Mouse (Mus musculus) forebrain, embryonic 11.5 days (tissue): Measurements from ENCODE around the gene Ttc28. TPM values are rescaled to one million over a fixed set of nuclear protein-coding genes. Genes with fewer than 3 reads are reported as not detected.
"Not testable (repeated sequence)": the region's sequence is repeated elsewhere in the genome, so short reads cannot be mapped to it uniquely, and the experiment has no call there.

Source experiments
- ATAC-seq: fragments of 200-750 bp; cut with Nextera tagmentation; replicated peaks from 2 replicates; pipeline ENCODE4 v1.8.0; 2017; ENCODE audit warnings: moderate TSS enrichment; ENCODE audit not compliant: low FRiP score
- DNase-seq: peaks from one replicate; pipeline ENCODE4 v3.0.0-alpha.2; 2017; ENCODE audit warnings: low spot score
- H3K27ac ChIP-seq: fragments of 300-500 bp; sonication (generic); 2 replicates; pipeline ENCODE4 v1.5.1; 2014; ENCODE audit warnings: low read depth, low read length
- H3K27me3 ChIP-seq: fragments of 300-500 bp; sonication (generic); 2 replicates; pipeline ENCODE4 v1.6.1; 2014; ENCODE audit warnings: mild to moderate bottlenecking, low read length, mixed read lengths; ENCODE audit not compliant: control insufficient read depth, insufficient read depth
- H3K36me3 ChIP-seq: fragments of 300-500 bp; sonication (generic); 2 replicates; pipeline ENCODE4 v1.6.1; 2014; ENCODE audit warnings: mild to moderate bottlenecking, low read length, moderate library complexity, mixed read lengths; ENCODE audit not compliant: control insufficient read depth, insufficient read depth
- H3K4me1 ChIP-seq: fragments of 300-500 bp; sonication (generic); replicated peaks from 2 replicates; pipeline ENCODE4 v1.6.1; 2014; ENCODE audit warnings: low read length, mixed read lengths; ENCODE audit not compliant: control insufficient read depth, insufficient read depth
- H3K4me2 ChIP-seq: fragments of 300-500 bp; sonication (generic); 2 replicates; pipeline ENCODE4 v1.6.1; 2014; ENCODE audit warnings: low read depth, mild to moderate bottlenecking, low read length, moderate library complexity, mixed read lengths; ENCODE audit not compliant: severe bottlenecking
- H3K4me3 ChIP-seq: fragments of 300-500 bp; sonication (generic); 2 replicates; pipeline ENCODE4 v1.5.1; 2014; ENCODE audit warnings: low read depth, low read length
- H3K9ac ChIP-seq: fragments of 300-500 bp; sonication (generic); 2 replicates; pipeline ENCODE4 v1.6.1; 2014; ENCODE audit warnings: low read length
- H3K9me3 ChIP-seq: fragments of 300-500 bp; sonication (generic); 2 replicates; pipeline ENCODE4 v1.6.1; 2016; ENCODE audit warnings: low read length, mixed read lengths; ENCODE audit not compliant: control insufficient read depth
- WGBS: fragments of 180-500 bp; shearing (Covaris S2); extraction: QIAGEN DNeasy Blood & Tissue Kit; methylation state at CpG from one replicate; pipeline ENCODE4 v1.1.7; 2014; 5-methylcytosine and 5-hydroxymethylcytosine counted together
- polyA plus RNA-seq: library from polyadenylated mRNA; unstranded; fragments of >200 nt; fragmentation: Nextera tagmentation; extraction: Ambion mirVana; gene quantifications from 2 replicates; pipeline ENCODE4 v1.2.1, GENCODE M21; 2014

Gene Ttc28
- polyA plus RNA-seq, 1 experiment from 2014 or later: 19.9 TPM

DNA sequence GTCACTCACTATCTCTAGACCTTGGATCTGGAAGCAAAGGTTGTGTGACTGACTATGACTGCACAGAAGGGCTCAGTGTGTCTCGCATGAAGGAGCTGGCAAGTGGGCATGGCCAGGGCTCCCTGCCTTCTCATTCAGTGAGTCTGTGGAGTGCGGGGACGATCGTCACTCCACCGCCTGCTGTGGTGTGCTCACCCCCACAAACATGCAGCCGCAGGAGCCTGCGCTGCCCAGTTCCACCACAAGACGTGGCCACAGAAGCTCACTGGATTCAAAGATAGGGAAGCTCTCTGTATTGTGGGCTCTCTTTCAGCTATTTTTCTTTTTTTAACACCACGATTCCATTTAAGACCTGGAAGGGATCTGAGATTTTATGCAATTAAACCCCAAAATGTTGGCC, 374.8 kb downstream of the Ttc28 start:
- H3K4me2 ChIP-seq: no peak overlapping the region
- no peaks in the 10 kb centered on the region for H3K9me3 ChIP-seq
- H3K4me3 ChIP-seq: no peak overlapping the region
- no peak overlapping the region for H3K9ac ChIP-seq
- no peak for DNase-seq
- WGBS: 92% methylated on average over 9 of the region's 9 CpGs
- no peak for ATAC-seq
- no peaks in the 10 kb centered on the region for H3K27me3 ChIP-seq
- H3K36me3 ChIP-seq: no peaks in the 10 kb centered on the region
- no peak overlapping the region for H3K27ac ChIP-seq
- H3K4me1 ChIP-seq: peaks cover 21% of the 10 kb centered on the region

DNA sequence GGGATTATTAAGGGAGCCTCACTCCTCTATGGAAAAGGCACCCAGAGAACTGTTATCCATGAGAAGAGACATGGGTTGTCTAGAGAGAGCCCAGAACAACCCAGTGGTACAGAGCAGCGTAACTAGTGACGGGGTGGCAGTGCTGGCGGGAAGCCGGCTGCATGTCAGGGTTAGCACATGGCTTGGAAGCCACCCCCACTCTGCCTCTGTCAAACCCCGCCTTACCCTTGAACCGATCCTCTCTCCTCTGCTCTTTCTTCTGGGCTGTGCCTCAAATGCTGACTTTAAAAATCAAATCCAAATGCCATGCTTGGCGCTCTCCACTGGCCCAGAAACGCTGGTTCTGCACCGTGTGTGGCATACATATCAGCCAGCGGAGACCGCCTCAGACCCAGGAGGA, 375.2 kb downstream of the Ttc28 start:
- DNase-seq (no peak), ATAC-seq (no peak)
- no peak overlapping the region for H3K27ac ChIP-seq
- H3K9ac ChIP-seq: no peak overlapping the region
- no peaks in the 10 kb centered on the region for H3K27me3 ChIP-seq
- peaks cover 21% of the 10 kb centered on the region for H3K4me1 ChIP-seq
- H3K36me3 ChIP-seq: no peaks in the 10 kb centered on the region
- H3K4me3 ChIP-seq: no peak overlapping the region
- WGBS: 88% methylated on average over 11 of the region's 11 CpGs
- no peaks in the 10 kb centered on the region for H3K9me3 ChIP-seq
- H3K4me2 ChIP-seq: no peak overlapping the region

DNA sequence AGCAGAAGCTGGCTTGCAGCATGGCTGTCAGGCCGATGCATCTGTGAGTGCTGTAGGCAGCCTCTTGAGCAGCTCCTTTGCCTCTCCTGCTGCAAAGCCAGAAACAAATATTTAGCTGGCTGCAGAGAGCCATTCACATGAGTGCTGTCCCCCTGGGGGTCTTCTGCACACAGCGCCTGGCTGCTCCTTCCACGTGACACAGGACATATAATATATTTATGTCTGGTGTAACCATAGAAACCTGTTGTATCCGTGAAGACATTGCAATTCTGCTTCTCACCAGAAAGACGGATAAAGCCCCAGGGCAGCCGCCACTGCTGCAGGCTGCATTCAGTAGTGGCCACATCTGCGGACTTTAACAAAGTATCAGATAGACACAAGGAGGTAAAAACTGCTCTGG, 376.6 kb downstream of the Ttc28 start:
- Histone ChIP-seq H3K4me3 (no peak overlapping the region), H3K27ac (peak overlapping the region; percentile 43)
- WGBS: 26% methylated on average over 7 of the region's 7 CpGs

DNA sequence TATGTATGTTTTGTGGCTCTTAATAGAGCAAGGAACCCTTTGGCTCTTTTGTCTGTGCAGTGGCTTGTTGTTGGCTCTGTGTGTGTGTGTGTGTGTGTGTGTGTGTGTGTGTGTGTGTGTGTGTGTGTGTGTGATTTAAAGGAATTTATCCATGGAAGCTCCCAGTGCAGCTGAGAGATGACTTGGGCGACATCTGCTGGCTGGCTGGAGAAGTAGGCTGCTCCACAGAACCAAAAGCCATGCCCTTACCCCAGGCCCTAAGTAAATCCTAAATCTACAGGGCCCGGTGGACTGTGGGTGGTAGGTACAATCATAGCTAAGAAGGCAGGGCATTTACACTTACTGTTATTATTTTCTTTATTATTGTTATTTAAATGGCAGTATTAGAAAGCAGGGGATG, 377.5 kb downstream of the Ttc28 start:
- H3K27ac ChIP-seq: no peak overlapping the region
- H3K27me3 ChIP-seq: no peaks in the 10 kb centered on the region
- no peaks in the 10 kb centered on the region for H3K36me3 ChIP-seq
- DNase-seq: peak; percentile 88
- H3K4me3 ChIP-seq: no peak overlapping the region
- H3K9ac ChIP-seq: no peak overlapping the region
- H3K4me2 ChIP-seq: no peak overlapping the region
- 2% methylated on average over 2 of the region's 2 CpGs for WGBS
- H3K9me3 ChIP-seq: no peaks in the 10 kb centered on the region
- ATAC-seq: peak; percentile 60; the same call in 1 of the 2 replicates
- peaks cover 21% of the 10 kb centered on the region for H3K4me1 ChIP-seq

More for the DNA sequence above, 376.6 kb downstream of the Ttc28 start:
- Histone ChIP-seq H3K4me1 (peaks cover 21% of the 10 kb centered on the region), H3K4me2 (no peak overlapping the region), H3K36me3 (no peaks in the 10 kb centered on the region), H3K9ac (peak overlapping the region; percentile 1; the same call in 1 of the 2 replicates), H3K27me3 (no peaks in the 10 kb centered on the region), H3K9me3 (no peaks in the 10 kb centered on the region)
- ATAC-seq: peak; percentile 53
- no peak for DNase-seq

DNA sequence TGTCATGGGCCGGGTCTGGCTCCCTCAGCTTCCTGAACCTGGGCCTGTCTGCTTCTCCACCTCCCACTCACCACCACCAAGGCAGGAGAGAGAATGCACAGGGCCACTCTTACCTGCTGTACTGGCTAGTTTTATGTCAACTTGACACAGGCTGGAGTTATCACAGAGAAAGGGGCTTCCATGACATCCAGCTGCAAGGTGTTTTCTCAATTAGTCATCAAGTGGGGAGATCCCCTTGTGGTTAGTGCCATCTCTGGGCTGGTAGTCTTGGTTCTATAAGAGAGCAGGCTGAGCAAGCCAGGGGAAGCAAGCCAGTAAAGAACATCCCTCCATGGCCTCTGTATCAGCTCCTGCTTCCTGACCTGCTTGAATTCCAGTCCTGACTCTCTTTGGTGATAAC, 381.6 kb downstream of the Ttc28 start:
- WGBS: 91% methylated on average over 1 of the region's 1 CpGs
- H3K9ac ChIP-seq: not testable (repeated sequence)

DNA sequence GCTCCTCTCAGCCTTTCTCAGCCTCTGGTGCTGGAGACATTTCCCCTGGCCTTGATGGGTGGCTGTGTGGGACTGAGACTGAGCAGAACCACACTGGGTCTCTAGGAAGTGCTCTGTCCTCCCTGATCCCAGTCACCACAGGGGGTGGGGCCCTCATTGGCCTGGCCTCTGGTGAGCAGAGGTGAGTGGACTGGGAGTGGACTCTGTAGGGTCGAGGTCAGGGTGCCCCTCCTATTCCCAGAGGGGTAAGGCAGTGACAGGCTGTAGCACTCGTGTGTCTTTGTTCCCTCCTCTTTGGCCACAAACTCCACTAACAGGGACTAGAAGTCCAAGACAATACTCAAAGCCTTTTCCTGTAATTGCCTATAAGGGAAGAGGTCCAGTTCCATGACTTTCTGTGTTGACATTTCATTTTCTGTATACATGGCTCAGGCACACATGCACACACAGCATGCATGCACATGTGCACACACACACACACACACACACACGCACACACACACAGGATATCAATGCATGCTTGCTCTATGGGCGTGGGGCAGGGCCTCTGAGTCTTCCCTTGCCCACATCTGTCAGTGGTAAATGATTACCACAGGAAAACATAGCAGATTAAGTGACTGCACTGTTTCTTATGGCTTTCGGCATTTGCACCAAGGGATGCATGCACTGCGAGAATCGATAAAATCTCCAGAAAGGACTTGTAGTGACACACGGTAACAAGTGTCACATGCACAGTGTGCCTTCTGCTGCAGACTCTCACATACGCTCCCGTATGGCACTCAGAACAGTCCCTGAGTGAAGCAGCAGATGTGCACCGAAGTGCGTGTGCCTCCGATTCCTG, 382.4 kb downstream of the Ttc28 start:
- DNase-seq: no peak
- Histone ChIP-seq H3K4me3 (no peak overlapping the region), H3K4me2 (no peak overlapping the region), H3K9ac (no peak overlapping the region), H3K9me3 (no peaks in the 10 kb centered on the region), H3K27ac (no peak overlapping the region), H3K4me1 (peaks cover 7% of the 10 kb centered on the region; the same call in 1 of the 2 replicates), H3K27me3 (no peaks in the 10 kb centered on the region), H3K36me3 (peaks cover 4% of the 10 kb centered on the region; the same call in 1 of the 2 replicates)
- ATAC-seq: no peak
- 77% methylated on average over 13 of the region's 13 CpGs for WGBS

More for the DNA sequence above, 381.6 kb downstream of the Ttc28 start:
- not testable (repeated sequence) for H3K4me2 ChIP-seq, H3K9me3 ChIP-seq, H3K27ac ChIP-seq, H3K27me3 ChIP-seq, ATAC-seq, H3K4me3 ChIP-seq, DNase-seq, H3K36me3 ChIP-seq
- H3K4me1 ChIP-seq: peaks cover 14% of the 10 kb centered on the region; the same call in 1 of the 2 replicates

DNA sequence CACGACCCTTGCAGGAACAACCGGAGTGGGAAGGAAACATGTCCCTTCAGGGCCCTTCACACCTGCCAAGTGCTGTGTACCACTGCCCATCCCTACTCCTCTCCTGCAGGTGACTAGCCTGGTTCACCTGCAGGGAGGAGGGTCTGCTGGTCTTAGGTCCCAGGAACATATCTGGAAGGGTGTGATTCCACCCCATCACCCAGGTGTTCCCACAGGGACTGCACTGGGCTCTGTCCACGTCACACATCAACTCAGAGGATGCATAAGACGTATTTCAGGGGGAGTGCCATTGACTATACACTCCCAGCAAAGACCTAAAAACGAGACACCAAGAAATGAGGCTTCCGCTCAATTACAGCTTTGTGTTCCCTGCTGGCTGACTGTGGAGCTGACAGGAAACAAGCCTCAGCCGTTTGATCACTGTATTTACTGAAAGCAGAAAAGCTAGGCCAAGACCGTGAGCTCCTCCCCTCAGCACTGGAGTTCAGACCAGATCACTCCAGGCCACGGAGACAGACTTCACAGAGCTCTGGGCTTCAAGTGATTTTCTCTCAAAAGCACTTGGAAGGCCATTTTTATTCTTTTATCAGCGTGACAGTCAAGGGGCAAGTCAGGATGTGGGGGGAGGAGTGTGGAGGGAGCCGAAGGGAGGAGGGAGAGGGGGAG, 383.1 kb downstream of the Ttc28 start:
- DNase-seq (no peak), ATAC-seq (peak; percentile 43; the same call in 1 of the 2 replicates)
- no peak overlapping the region for H3K4me2 ChIP-seq
- peaks cover 7% of the 10 kb centered on the region; the same call in 1 of the 2 replicates for H3K4me1 ChIP-seq
- no peaks in the 10 kb centered on the region for H3K9me3 ChIP-seq
- H3K9ac ChIP-seq: no peak overlapping the region
- no peaks in the 10 kb centered on the region for H3K27me3 ChIP-seq
- WGBS: 34% methylated on average over 11 of the region's 11 CpGs
- peaks cover 4% of the 10 kb centered on the region; the same call in 1 of the 2 replicates for H3K36me3 ChIP-seq
- H3K27ac ChIP-seq: no peak overlapping the region
- no peak overlapping the region for H3K4me3 ChIP-seq

DNA sequence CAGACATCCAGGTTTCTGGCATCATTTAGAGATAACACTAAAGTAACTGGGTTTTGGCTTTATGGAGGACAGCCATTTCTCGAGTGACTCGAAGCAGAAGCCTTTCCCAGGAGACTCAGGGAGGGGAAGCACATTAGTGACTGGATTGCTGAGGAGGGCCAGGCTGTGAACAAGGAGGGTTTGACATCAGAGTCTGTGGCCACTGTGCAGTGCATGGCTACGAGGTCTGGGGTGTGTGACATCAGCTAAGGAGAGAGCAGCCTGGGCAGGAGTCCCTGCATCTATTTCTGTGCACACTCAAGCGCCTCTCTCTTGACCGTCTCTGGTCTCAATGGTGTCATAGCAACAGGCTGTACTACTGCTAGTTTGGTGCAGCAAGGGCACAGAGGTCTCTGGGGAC, 383.8 kb downstream of the Ttc28 start:
- DNase-seq: no peak
- H3K4me1 ChIP-seq: peaks cover 7% of the 10 kb centered on the region; the same call in 1 of the 2 replicates
- H3K27me3 ChIP-seq: no peaks in the 10 kb centered on the region
- H3K9ac ChIP-seq: no peak overlapping the region
- H3K27ac ChIP-seq: no peak overlapping the region
- no peak for ATAC-seq
- no peaks in the 10 kb centered on the region for H3K9me3 ChIP-seq
- no peak overlapping the region for H3K4me2 ChIP-seq
- no peak overlapping the region for H3K4me3 ChIP-seq
- H3K36me3 ChIP-seq: peaks cover 4% of the 10 kb centered on the region; the same call in 1 of the 2 replicates
- WGBS: 53% methylated on average over 5 of the region's 5 CpGs
